ENCODE assay signal across 9 mouse cellular contexts in the genomic region with DNA sequence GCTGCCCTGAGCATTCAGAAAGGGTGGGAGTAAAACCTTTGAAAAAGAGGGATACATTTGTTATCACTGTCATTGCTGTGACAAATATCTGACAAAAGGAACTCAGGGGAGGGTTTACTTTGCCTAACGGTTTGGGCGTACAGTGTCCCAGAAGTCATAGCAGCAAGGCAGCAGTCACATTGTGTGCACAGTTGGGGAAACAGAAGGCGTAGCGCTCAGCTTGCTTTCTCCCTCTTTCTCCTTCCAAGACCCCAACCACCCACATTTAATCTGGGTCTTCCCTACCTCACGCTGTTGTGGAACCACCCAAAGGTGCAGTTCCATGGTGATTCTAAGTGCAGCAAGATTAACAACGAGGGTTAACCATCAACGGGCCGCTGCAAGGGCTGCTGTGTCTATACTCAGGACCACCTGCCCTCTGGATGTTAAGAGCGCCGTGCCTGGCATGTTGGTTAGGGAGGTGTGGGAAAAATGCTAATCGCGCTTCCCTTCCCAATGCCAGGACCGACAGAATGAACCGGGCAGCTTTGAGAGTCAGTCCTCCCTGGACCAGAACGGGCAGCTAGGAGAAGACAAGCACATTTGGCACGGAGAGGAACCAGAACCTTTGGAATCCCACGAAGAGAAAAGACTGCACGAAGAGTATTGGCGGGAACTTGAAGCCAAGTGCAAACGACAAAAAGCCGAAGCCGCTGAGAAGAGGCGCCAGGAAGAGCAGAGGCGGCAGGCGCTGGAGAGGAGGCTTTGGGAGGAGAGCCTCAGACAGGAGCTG. TPM values are rescaled to one million over a fixed set of nuclear protein-coding genes. Genes with fewer than 3 reads are reported as not detected.
DNase-seq lines count a peak whose midpoint lies in the region; ATAC-seq lines count a peak whose summit lies in the region.
"Had no signal": no experiment of that assay in that cellular context is flagged by ENCODE, and none has a peak within 500 bp of the region (broad histone marks: within the 10 kb centered on the region; RNA-seq: fewer than 3 reads in every experiment).

No protein-coding gene starts in this region.

- H3K27ac ChIP-seq in liver, embryonic 11.5 days (ENCODE audit: low read depth, low read length) = no peak overlapping the region
- H3K27ac ChIP-seq in forebrain, embryonic 10.5 days = no peak overlapping the region
- no peak overlapping the region for H3K27ac ChIP-seq in limb, embryonic 11.5 days (replicated peaks; ENCODE audit: low read depth, low read length)
- H3K27ac ChIP-seq in stomach, embryonic 14.5 days (ENCODE audit: low read length) = no peak overlapping the region

- no peak for DNase-seq in liver, embryonic 11.5 days (ENCODE audit: low spot score)
- DNase-seq in liver = no peak
- peak; percentile 33 for DNase-seq in forebrain, embryonic 10.5 days (ENCODE audit: extremely low spot score, low spot score)
- no peak for DNase-seq in limb, embryonic 11.5 days (ENCODE audit: low spot score)
- no peak for DNase-seq in right cerebral cortex, postnatal 25 days
- no peak for DNase-seq in cerebellum, postnatal 10 days
- DNase-seq in Muller cell, postnatal 12 days (ENCODE audit: inconsistent ontology term) = no peak
- DNase-seq: left cerebral cortex, postnatal 4 days had no signal

- peak overlapping the region; percentile 76 for H3K4me2 ChIP-seq in liver, embryonic 11.5 days
- H3K4me2 ChIP-seq in limb, embryonic 11.5 days (ENCODE audit: low read depth, severe bottlenecking) = peak overlapping the region; percentile 10; the same call in 1 of the 2 replicates
- H3K4me2 ChIP-seq in stomach, embryonic 14.5 days (replicated peaks; ENCODE audit: low read depth, low read length) = peak overlapping the region; percentile 62

- 19% methylated on average over 25 of the region's 25 CpGs for WGBS in liver, embryonic 11.5 days
- WGBS in forebrain, embryonic 10.5 days = 21% methylated on average over 25 of the region's 25 CpGs
- 20% methylated on average over 25 of the region's 25 CpGs for WGBS in limb, embryonic 11.5 days
- WGBS in stomach, embryonic 14.5 days = 25% methylated on average over 25 of the region's 25 CpGs

- H3K9ac ChIP-seq in liver, embryonic 11.5 days (ENCODE audit: low read depth, low read length) = no peak overlapping the region
- no peak overlapping the region for H3K9ac ChIP-seq in limb, embryonic 11.5 days (ENCODE audit: low read length)
- H3K9ac ChIP-seq in stomach, embryonic 14.5 days (replicated peaks; ENCODE audit: low read depth, low read length) = no peak overlapping the region

- peaks cover 46% of the 10 kb centered on the region for H3K27me3 ChIP-seq in liver, embryonic 11.5 days (replicated peaks; ENCODE audit: control insufficient read depth, insufficient read depth, low read length)
- peaks cover 56% of the 10 kb centered on the region for H3K27me3 ChIP-seq in forebrain, embryonic 10.5 days (ENCODE audit: poor library complexity, severe bottlenecking)
- H3K27me3 ChIP-seq in limb, embryonic 11.5 days (ENCODE audit: control insufficient read depth, insufficient read depth, low read length) = peaks cover 29% of the 10 kb centered on the region
- H3K27me3 ChIP-seq in stomach, embryonic 14.5 days (ENCODE audit: control insufficient read depth, insufficient read depth, low read length) = peaks cover 11% of the 10 kb centered on the region; the same call in 1 of the 2 replicates

- no peaks in the 10 kb centered on the region for H3K36me3 ChIP-seq in liver, embryonic 11.5 days (ENCODE audit: control insufficient read depth, insufficient read depth, low read length)
- H3K36me3 ChIP-seq in forebrain, embryonic 10.5 days (replicated peaks) = peaks cover 84% of the 10 kb centered on the region
- H3K36me3 ChIP-seq in limb, embryonic 11.5 days (ENCODE audit: control insufficient read depth, insufficient read depth, low read length) = no peaks in the 10 kb centered on the region
- H3K36me3 ChIP-seq in stomach, embryonic 14.5 days (ENCODE audit: control insufficient read depth, insufficient read depth, low read length) = no peaks in the 10 kb centered on the region

- peak overlapping the region; percentile 47 for H3K4me3 ChIP-seq in liver, embryonic 11.5 days (ENCODE audit: low read depth, low read length)
- H3K4me3 ChIP-seq in forebrain, embryonic 10.5 days = peak overlapping the region; percentile 40
- peak overlapping the region; percentile 28; the same call in 1 of the 2 replicates for H3K4me3 ChIP-seq in limb, embryonic 11.5 days (ENCODE audit: low read depth, low read length)
- peak overlapping the region; percentile 37; the same call in 1 of the 2 replicates for H3K4me3 ChIP-seq in stomach, embryonic 14.5 days (ENCODE audit: low read depth, low read length)

- ATAC-seq in liver, embryonic 11.5 days (replicated peaks; ENCODE audit: low FRiP score) = no peak
- no peak for ATAC-seq in limb, embryonic 11.5 days (ENCODE audit: insufficient number of reproducible peaks, low FRiP score, low TSS enrichment, low read depth)
- ATAC-seq in stomach, embryonic 14.5 days (ENCODE audit: insufficient number of reproducible peaks, insufficient read depth, low FRiP score, low read depth) = no peak

- no peaks in the 10 kb centered on the region for H3K9me3 ChIP-seq in liver, embryonic 11.5 days (ENCODE audit: control insufficient read depth, low read length)
- H3K9me3 ChIP-seq in forebrain, embryonic 10.5 days = no peaks in the 10 kb centered on the region
- peaks cover 4% of the 10 kb centered on the region; the same call in 1 of the 2 replicates for H3K9me3 ChIP-seq in limb, embryonic 11.5 days (ENCODE audit: control insufficient read depth, low read length)
- H3K9me3 ChIP-seq in stomach, embryonic 14.5 days (ENCODE audit: control insufficient read depth, low read depth, low read length) = no peaks in the 10 kb centered on the region

- peaks cover 6% of the 10 kb centered on the region; the same call in 1 of the 2 replicates for H3K4me1 ChIP-seq in liver, embryonic 11.5 days (replicated peaks; ENCODE audit: control insufficient read depth, insufficient read depth, low read length)
- peaks cover 23% of the 10 kb centered on the region for H3K4me1 ChIP-seq in forebrain, embryonic 10.5 days
- H3K4me1 ChIP-seq in limb, embryonic 11.5 days (ENCODE audit: control insufficient read depth, insufficient read depth, low read length) = peaks cover 3% of the 10 kb centered on the region; the same call in 1 of the 2 replicates
- no peaks in the 10 kb centered on the region for H3K4me1 ChIP-seq in stomach, embryonic 14.5 days (ENCODE audit: control insufficient read depth, insufficient read depth, low read length)

RNA-seq across cellular contexts. Expression of gene Aasdh, which starts 49.3 kb away (rescaled TPM):
- polyA plus RNA-seq in liver, embryonic 11.5 days (2014; fragmentation: Nextera tagmentation; extraction: Ambion mirVana) = 17.1 and 20.7 TPM in 2 replicates
- polyA plus RNA-seq in forebrain, embryonic 10.5 days (2016; fragmentation: Nextera tagmentation; extraction: Ambion mirVana) = 24.4 and 26.0 TPM in 2 replicates
- 16.2 and 23.9 TPM in 2 replicates for polyA plus RNA-seq in limb, embryonic 11.5 days (2014; fragmentation: Nextera tagmentation; extraction: Ambion mirVana)
- polyA plus RNA-seq in stomach, embryonic 14.5 days (2014; fragmentation: Nextera tagmentation; extraction: Ambion mirVana) = 18.7 and 27.6 TPM in 2 replicates

Comparison
In these comparisons a context has a peak if more than half of its experiments do, and no peak if none do; other contexts are left out.
1. H3K4me2 ChIP-seq: peak in every context shown above with its lines; median percentile 76 in liver, embryonic 11.5 days; 62 in stomach, embryonic 14.5 days; 10 in limb, embryonic 11.5 days.